Mouse (Mus musculus): Measurements from ENCODE around the gene Sema6d.

DNA sequence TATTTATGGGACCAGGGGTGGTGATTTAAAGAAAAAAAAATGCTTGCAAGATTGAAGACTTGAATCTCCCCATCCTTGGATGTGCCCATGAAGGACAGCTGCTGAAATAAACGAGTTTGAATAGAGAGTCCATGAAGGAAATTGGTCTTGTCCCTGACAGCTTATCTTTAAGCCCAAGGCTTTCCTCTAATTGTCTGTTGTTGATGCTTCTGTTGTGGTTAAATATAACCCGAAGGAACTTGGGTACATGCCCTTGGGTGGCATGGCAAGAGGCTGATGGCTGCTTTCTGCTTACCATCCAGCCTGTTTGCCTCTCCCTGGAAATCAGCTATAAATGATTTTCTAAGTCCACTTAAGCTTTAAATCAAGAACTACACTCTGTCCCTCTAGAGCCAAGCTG lies 118.5 kb downstream of the Sema6d start:
- TF ChIP-seq POLR2A (IDR thresholded peaks at IDR 0.05; ENCODE audit: insufficient read depth, low read depth, low read length): no peak
- no peak for TF ChIP-seq CTCF (IDR thresholded peaks at IDR 0.05; ENCODE audit: insufficient read depth, low read depth, low read length)

Measured in olfactory bulb, adult 2 months (tissue).